Mouse (Mus musculus): ENCODE data around the gene Mybpc1. TPM values are rescaled to one million over a fixed set of nuclear protein-coding genes. Genes with fewer than 3 reads are reported as not detected.

Mybpc1 gene
- polyA plus RNA-seq, 1 experiment from 2014 or later, result 0.57 TPM

GRCm38 (mm10) chr10:88504481-88504880 lies 100.5 kb downstream of the Mybpc1 start:
- H3K27ac ChIP-seq (replicated peaks), result peak overlapping the region; percentile 88
- H3K4me3 ChIP-seq (ENCODE audit: low read depth, low read length), result no peak overlapping the region
- H3K4me2 ChIP-seq (replicated peaks; ENCODE audit: low read depth), result peak overlapping the region; percentile 80
- no peak for TF ChIP-seq EP300 (optimal IDR thresholded peaks at IDR 0.05)
- TF ChIP-seq CTCF (IDR thresholded peaks at IDR 0.05; ENCODE audit: low read depth), result no peak
- no peaks in the 10 kb centered on the region for H3K36me3 ChIP-seq (ENCODE audit: control insufficient read depth, insufficient read depth, low read length)
- no peaks in the 10 kb centered on the region for H3K9me3 ChIP-seq (ENCODE audit: control insufficient read depth, low read length)
- ATAC-seq (ENCODE audit: low FRiP score, low TSS enrichment) (no peak), DNase-seq (ENCODE audit: low spot score) (no peak)
- WGBS, result 56% methylated on average over 3 of the region's 3 CpGs
- 0 out of 2 replicates have a peak, but pooled peaks cover 2% of the 10 kb centered on the region for H3K4me1 ChIP-seq (replicated peaks; ENCODE audit: control insufficient read depth, insufficient read depth)
- H3K27me3 ChIP-seq (ENCODE audit: control insufficient read depth, insufficient read depth, low read length), result no peaks in the 10 kb centered on the region
- 0 out of 2 replicates have a peak overlapping the region, but pooled peaks have one; percentile 91 for H3K9ac ChIP-seq (ENCODE audit: low read length)

GRCm38 (mm10) chr10:88503421-88504314 lies 101.3 kb downstream of the Mybpc1 start, which contains the start of gene Chpt1:
TSS of gene Chpt1 (minus strand) at chr10:88504073.
- Histone ChIP-seq H3K4me1 (replicated peaks; ENCODE audit: control insufficient read depth, insufficient read depth) (0 out of 2 replicates have a peak, but pooled peaks cover 2% of the 10 kb centered on the region), H3K27ac (replicated peaks) (peak within 1 kb of the TSS; percentile 88), H3K9ac (ENCODE audit: low read length) (peak within 1 kb of the TSS; percentile 91), H3K36me3 (ENCODE audit: control insufficient read depth, insufficient read depth, low read length) (no peaks in the 10 kb centered on the region), H3K27me3 (ENCODE audit: control insufficient read depth, insufficient read depth, low read length) (no peaks in the 10 kb centered on the region), H3K9me3 (ENCODE audit: control insufficient read depth, low read length) (no peaks in the 10 kb centered on the region), H3K4me2 (replicated peaks; ENCODE audit: low read depth) (peak within 1 kb of the TSS; percentile 80), H3K4me3 (ENCODE audit: low read depth, low read length) (peak within 1 kb of the TSS; percentile 73)
- peak; percentile 97 for DNase-seq (ENCODE audit: low spot score)
- under 1% methylated on average over 33 of the region's 80 CpGs for WGBS
- peak; percentile 94 for ATAC-seq (ENCODE audit: low FRiP score, low TSS enrichment)
- TF ChIP-seq CTCF (IDR thresholded peaks at IDR 0.05; ENCODE audit: low read depth) (no peak), EP300 (optimal IDR thresholded peaks at IDR 0.05) (no peak)

GRCm38 (mm10) chr10:88502919-88503318 lies 102.0 kb downstream of the Mybpc1 start:
- TF ChIP-seq CTCF (IDR thresholded peaks at IDR 0.05; ENCODE audit: low read depth) (no peak), EP300 (optimal IDR thresholded peaks at IDR 0.05) (no peak)
- peak overlapping the region; percentile 73 for H3K4me3 ChIP-seq (ENCODE audit: low read depth, low read length)
- DNase-seq (ENCODE audit: low spot score) (no peak), ATAC-seq (ENCODE audit: low FRiP score, low TSS enrichment) (no peak)
- no peaks in the 10 kb centered on the region for H3K9me3 ChIP-seq (ENCODE audit: control insufficient read depth, low read length)
- 0 out of 2 replicates have a peak, but pooled peaks cover 2% of the 10 kb centered on the region for H3K4me1 ChIP-seq (replicated peaks; ENCODE audit: control insufficient read depth, insufficient read depth)
- WGBS, result 37% methylated on average over 4 of the region's 4 CpGs
- peak overlapping the region; percentile 88 for H3K27ac ChIP-seq (replicated peaks)
- H3K27me3 ChIP-seq (ENCODE audit: control insufficient read depth, insufficient read depth, low read length), result no peaks in the 10 kb centered on the region
- H3K36me3 ChIP-seq (ENCODE audit: control insufficient read depth, insufficient read depth, low read length), result no peaks in the 10 kb centered on the region
- H3K4me2 ChIP-seq (replicated peaks; ENCODE audit: low read depth), result peak overlapping the region; percentile 80
- H3K9ac ChIP-seq (ENCODE audit: low read length), result peak overlapping the region; percentile 91

- H3K27me3 ChIP-seq (ENCODE audit: control insufficient read depth, insufficient read depth, low read length), result no peaks in the 10 kb centered on the region
- 72% methylated on average over 13 of the region's 13 CpGs for WGBS
- no peak for ATAC-seq (ENCODE audit: low FRiP score, low TSS enrichment)
- peak overlapping the region; percentile 1; the same call in 1 of the 2 replicates for H3K4me3 ChIP-seq (ENCODE audit: low read depth, low read length)
- H3K4me2 ChIP-seq (replicated peaks; ENCODE audit: low read depth), result peak overlapping the region; percentile 3
- H3K9ac ChIP-seq (ENCODE audit: low read length), result no peak overlapping the region
- H3K27ac ChIP-seq (replicated peaks), result no peak overlapping the region
- no peak for DNase-seq (ENCODE audit: low spot score)
- H3K36me3 ChIP-seq (ENCODE audit: control insufficient read depth, insufficient read depth, low read length), result no peaks in the 10 kb centered on the region
- no peaks in the 10 kb centered on the region for H3K9me3 ChIP-seq (ENCODE audit: control insufficient read depth, low read length)
- H3K4me1 ChIP-seq (replicated peaks; ENCODE audit: control insufficient read depth, insufficient read depth), result 0 out of 2 replicates have a peak, but pooled peaks cover 2% of the 10 kb centered on the region
- no peak for TF ChIP-seq CTCF (IDR thresholded peaks at IDR 0.05; ENCODE audit: low read depth)
- TF ChIP-seq EP300 (optimal IDR thresholded peaks at IDR 0.05), result no peak
Observed at GRCm38 (mm10) chr10:88501886-88502765, 102.8 kb downstream of the Mybpc1 start.

- WGBS, result 46% methylated on average over 10 of the region's 10 CpGs
- peak overlapping the region; percentile 3; the same call in 1 of the 2 replicates for H3K4me2 ChIP-seq (replicated peaks; ENCODE audit: low read depth)
- ATAC-seq (ENCODE audit: low FRiP score, low TSS enrichment), result no peak
- no peak for TF ChIP-seq EP300 (optimal IDR thresholded peaks at IDR 0.05)
- TF ChIP-seq CTCF (IDR thresholded peaks at IDR 0.05; ENCODE audit: low read depth), result no peak
- no peak overlapping the region for H3K27ac ChIP-seq (replicated peaks)
- no peaks in the 10 kb centered on the region for H3K36me3 ChIP-seq (ENCODE audit: control insufficient read depth, insufficient read depth, low read length)
- no peaks in the 10 kb centered on the region for H3K9me3 ChIP-seq (ENCODE audit: control insufficient read depth, low read length)
- H3K9ac ChIP-seq (ENCODE audit: low read length), result no peak overlapping the region
- no peak for DNase-seq (ENCODE audit: low spot score)
- no peak overlapping the region for H3K4me3 ChIP-seq (ENCODE audit: low read depth, low read length)
- H3K27me3 ChIP-seq (ENCODE audit: control insufficient read depth, insufficient read depth, low read length), result no peaks in the 10 kb centered on the region
- H3K4me1 ChIP-seq (replicated peaks; ENCODE audit: control insufficient read depth, insufficient read depth), result 0 out of 2 replicates have a peak, but pooled peaks cover 2% of the 10 kb centered on the region
Observed at GRCm38 (mm10) chr10:88501370-88501769, 103.6 kb downstream of the Mybpc1 start.

All from stomach, postnatal 0 days (tissue).